Mouse (Mus musculus) heart, adult 2 months (tissue): ENCODE data around the gene Cr2. TPM values are rescaled to one million over a fixed set of nuclear protein-coding genes. Genes with fewer than 3 reads are reported as not detected.
A peak's percentile ranks its signal among the peaks of the same experiment; 100 is the strongest.
"Not testable (repeated sequence)": the region's sequence is repeated elsewhere in the genome, so short reads cannot be mapped to it uniquely, and the experiment has no call there.

Source experiments
- DNase-seq, 2 experiments: peaks; one replicate each; pipeline ENCODE4 v3.0.0; 2021
- H3K27ac ChIP-seq: fragments of 200-600 bp; 2 replicates; pipeline ENCODE4 v1.8.1; 2022
- H3K27me3 ChIP-seq: fragments of 200-500 bp; 2 replicates; pipeline ENCODE4 v1.6.1; 2012; ENCODE audit warnings: mild to moderate bottlenecking, low read length, inconsistent platforms, mixed read lengths; ENCODE audit not compliant: control insufficient read depth, insufficient read depth
- H3K36me3 ChIP-seq: fragments of 200-500 bp; 2 replicates; pipeline ENCODE4 v1.6.1; 2012; ENCODE audit warnings: low read length, inconsistent platforms; ENCODE audit not compliant: control insufficient read depth, insufficient read depth
- H3K4me1 ChIP-seq: fragments of 200-500 bp; 2 replicates; pipeline ENCODE4 v1.6.1; 2011; ENCODE audit warnings: low read length; ENCODE audit not compliant: control insufficient read depth, insufficient read depth
- H3K4me3 ChIP-seq: fragments of 200-600 bp; 2 replicates; pipeline ENCODE4 v1.8.1; 2022
- H3K79me2 ChIP-seq: fragments of 200-500 bp; replicated peaks from 2 replicates; pipeline ENCODE4 v1.6.1; 2012; ENCODE audit warnings: mild to moderate bottlenecking, inconsistent platforms, low read length, moderate library complexity, mixed read lengths; ENCODE audit not compliant: control insufficient read depth, insufficient read depth
- H3K9ac ChIP-seq: fragments of 200-500 bp; 2 replicates; pipeline ENCODE4 v1.6.1; 2012; ENCODE audit warnings: low read depth, mild to moderate bottlenecking, control low read depth, inconsistent platforms, low read length, mixed read lengths
- CTCF ChIP-seq: fragments of 200-600 bp; IDR thresholded peaks from 2 replicates; pipeline ENCODE4 v1.8.1; 2022; ENCODE audit warnings: antibody characterized with exemption, mild to moderate bottlenecking, moderate library complexity
- EP300 ChIP-seq: fragments of 200-500 bp; IDR thresholded peaks from 2 replicates; pipeline ENCODE4 v1.6.1; 2011; ENCODE audit warnings: low read depth, low read length, control low read depth; ENCODE audit not compliant: insufficient read depth
- POLR2A ChIP-seq: fragments of 200-500 bp; IDR thresholded peaks from 2 replicates; pipeline ENCODE4 v1.6.1; 2011; ENCODE audit warnings: mild to moderate bottlenecking, low read depth, low read length, control low read depth; ENCODE audit not compliant: insufficient read depth
- WGBS: fragments of 180-500 bp; shearing (Covaris S2); methylation state at CpG from one replicate; pipeline ENCODE4 v1.1.7; 2018; 5-methylcytosine and 5-hydroxymethylcytosine counted together
- intact Hi-C: fragments of 180-260 bp; cut with DNase I; formaldehyde crosslinking; loops from one replicate; pipeline ENCODE4 v1.15.1; 2025
- long read RNA-seq: library from polyadenylated mRNA; stranded (forward); transcript quantifications from one replicate; pipeline ENCODE4 v2.0.0, GENCODE M21; 2021
- polyA plus RNA-seq: library from polyadenylated mRNA; depleted of rRNA; stranded (reverse); fragments of >200 nt; gene quantifications from 2 replicates; pipeline ENCODE4 v1.2.3, GENCODE M21; 2012; rRNA removed
- total RNA-seq, 2 experiments: library from RNA; stranded (reverse); gene quantifications; 2 replicates each; pipeline ENCODE4 v1.2.3; 2021

The Cr2 gene
- total RNA-seq (under 1 TPM; 0.26 to 0.75 TPM), polyA plus RNA-seq (0.21 and 0.94 TPM in 2 replicates)
- long read RNA-seq, result 0 reads

DNA sequence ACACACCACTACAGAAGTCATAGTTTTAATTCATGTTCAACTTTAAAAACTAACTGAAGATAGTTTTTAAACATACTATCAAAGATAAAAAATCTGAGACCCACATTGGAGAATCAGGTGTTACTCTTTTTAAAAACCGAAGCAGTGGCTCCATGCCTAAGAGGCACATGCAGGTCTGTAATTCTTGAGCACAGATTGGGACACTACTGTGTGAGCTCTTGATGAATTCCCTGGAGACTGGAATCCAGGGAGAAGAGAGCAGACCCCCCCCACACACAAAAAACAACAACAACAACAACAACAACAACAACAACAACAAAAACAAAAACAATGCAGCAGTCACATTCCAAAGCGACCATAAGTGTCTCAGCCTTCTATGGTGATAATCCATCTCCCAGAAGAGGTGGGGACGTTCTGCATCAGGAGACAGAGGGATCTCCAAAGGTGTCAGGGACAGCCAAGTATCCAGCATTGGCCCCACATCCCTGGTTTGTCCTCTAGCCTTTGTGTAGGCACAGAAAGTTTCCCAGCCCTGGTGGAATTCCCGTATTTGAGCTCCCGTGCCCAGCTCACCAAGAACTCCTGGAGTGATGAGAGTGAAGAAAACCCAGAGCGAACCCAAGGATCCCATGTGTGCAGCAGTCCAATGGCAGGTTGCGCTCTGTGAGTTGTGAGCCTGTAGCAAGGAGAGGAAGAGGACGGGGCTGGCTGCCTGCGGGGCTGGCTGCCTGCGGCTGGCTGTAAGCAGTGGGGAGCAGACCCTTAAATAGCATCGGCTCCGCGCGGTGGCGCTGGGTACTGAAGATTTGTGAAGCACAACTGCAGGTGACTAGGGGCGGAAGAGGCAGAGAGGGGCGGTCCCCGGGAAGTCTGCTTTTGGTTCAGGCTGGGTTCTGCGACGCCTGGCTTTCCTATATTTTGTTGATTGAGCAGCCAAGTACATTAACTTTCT lies at the start of gene Cr2:
Cr2 (minus strand) TSS at position 737 of the 952 bp plus-strand sequence.
- H3K9ac ChIP-seq, result no peak within 1 kb of the TSS
- 8% methylated on average over 20 of the region's 20 CpGs for WGBS
- peak; percentile 52 for TF ChIP-seq CTCF
- TF ChIP-seq EP300, result no peak
- no peak within 1 kb of the TSS for H3K4me3 ChIP-seq
- no peaks in the 10 kb centered on the region for H3K79me2 ChIP-seq
- H3K4me1 ChIP-seq, result no peaks in the 10 kb centered on the region
- H3K27ac ChIP-seq, result no peak within 1 kb of the TSS
- no peaks in the 10 kb centered on the region for H3K27me3 ChIP-seq
- peak; percentile 41 to 72 for DNase-seq
- intact Hi-C loops, result no loop called here
- no peaks in the 10 kb centered on the region for H3K36me3 ChIP-seq

DNA sequence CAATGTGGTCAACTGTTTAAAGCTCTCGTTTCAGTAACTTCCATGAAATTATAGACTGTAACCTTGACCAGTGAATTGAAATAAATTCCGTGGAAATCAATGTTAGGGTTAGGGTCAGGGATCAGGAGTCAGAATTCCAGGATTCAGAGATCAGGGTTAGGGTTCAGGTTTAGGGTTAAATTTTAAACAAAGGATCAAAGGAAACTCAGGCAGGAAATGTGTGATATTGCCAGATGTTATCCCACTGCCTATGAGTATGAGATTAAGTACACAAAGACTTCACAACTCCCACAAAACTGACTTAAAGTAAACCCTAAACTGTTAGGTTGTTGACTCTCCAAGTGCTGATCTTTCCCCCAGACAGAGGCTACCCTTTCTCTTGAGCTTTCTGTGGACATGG lies 45.3 kb upstream of the Cr2 start:
- TF ChIP-seq EP300 (no peak), CTCF (no peak), POLR2A (no peak)
- no peaks in the 10 kb centered on the region for H3K36me3 ChIP-seq
- H3K27me3 ChIP-seq, result no peaks in the 10 kb centered on the region
- H3K4me1 ChIP-seq, result no peaks in the 10 kb centered on the region
- H3K79me2 ChIP-seq, result no peaks in the 10 kb centered on the region
- DNase-seq, result no peak
- H3K9ac ChIP-seq, result no peak overlapping the region
- no peak overlapping the region for H3K4me3 ChIP-seq
- WGBS, result 40% methylated on average over 2 of the region's 2 CpGs
- H3K27ac ChIP-seq, result no peak overlapping the region
- intact Hi-C loops, result no loop called here

DNA sequence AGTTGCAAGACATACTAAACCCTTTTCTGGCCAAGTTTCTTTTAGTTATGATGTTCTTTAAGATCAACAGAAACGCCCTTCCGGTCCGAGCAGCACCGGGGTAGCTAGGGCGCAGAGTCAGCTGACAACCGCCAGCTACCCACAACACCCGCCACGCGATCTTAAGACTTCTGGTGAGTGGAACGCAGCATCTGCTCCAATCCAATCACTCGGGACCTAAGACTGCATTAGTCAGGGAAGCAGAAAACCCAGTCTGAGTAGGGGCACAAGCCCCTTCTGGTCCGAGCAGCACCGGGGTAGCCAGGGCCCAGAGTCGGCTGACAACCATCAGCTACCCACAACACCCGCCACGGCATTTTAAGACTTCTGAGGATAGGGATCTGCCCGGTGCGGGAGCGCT lies 36.3 kb upstream of the Cr2 start:
- H3K4me3 ChIP-seq, H3K27ac ChIP-seq, H3K79me2 ChIP-seq, H3K27me3 ChIP-seq, H3K9ac ChIP-seq, DNase-seq, H3K4me1 ChIP-seq, intact Hi-C loops, H3K36me3 ChIP-seq: not testable (repeated sequence)
- WGBS, result 41% methylated on average over 19 of the region's 19 CpGs

DNA sequence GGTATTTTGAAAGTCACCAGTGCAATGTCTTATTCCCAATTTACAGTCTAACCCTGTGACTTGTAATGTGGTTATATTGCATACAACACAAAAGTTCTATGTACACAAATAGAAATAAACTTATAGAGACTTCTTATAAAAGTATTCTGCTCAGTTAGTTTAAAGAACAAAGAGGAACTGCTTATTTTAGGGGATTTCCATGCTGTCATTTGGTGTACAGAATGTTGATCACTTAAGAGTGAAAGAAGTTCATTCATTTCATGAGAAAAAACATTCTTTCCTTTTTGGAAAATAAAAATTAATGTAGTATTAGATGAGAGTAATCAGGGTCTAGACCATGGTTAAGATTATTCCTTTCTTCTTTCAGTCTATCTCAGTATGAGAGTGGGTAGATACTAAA lies 8.2 kb upstream of the Cr2 start:
- Histone ChIP-seq H3K36me3 (no peaks in the 10 kb centered on the region), H3K4me3 (no peak overlapping the region), H3K79me2 (no peaks in the 10 kb centered on the region), H3K9ac (no peak overlapping the region), H3K4me1 (no peaks in the 10 kb centered on the region), H3K27me3 (no peaks in the 10 kb centered on the region), H3K27ac (no peak overlapping the region)
- no peak for DNase-seq
- TF ChIP-seq EP300, result no peak
- TF ChIP-seq CTCF, result no peak
- TF ChIP-seq POLR2A, result no peak
- intact Hi-C loops, result no loop called here

DNA sequence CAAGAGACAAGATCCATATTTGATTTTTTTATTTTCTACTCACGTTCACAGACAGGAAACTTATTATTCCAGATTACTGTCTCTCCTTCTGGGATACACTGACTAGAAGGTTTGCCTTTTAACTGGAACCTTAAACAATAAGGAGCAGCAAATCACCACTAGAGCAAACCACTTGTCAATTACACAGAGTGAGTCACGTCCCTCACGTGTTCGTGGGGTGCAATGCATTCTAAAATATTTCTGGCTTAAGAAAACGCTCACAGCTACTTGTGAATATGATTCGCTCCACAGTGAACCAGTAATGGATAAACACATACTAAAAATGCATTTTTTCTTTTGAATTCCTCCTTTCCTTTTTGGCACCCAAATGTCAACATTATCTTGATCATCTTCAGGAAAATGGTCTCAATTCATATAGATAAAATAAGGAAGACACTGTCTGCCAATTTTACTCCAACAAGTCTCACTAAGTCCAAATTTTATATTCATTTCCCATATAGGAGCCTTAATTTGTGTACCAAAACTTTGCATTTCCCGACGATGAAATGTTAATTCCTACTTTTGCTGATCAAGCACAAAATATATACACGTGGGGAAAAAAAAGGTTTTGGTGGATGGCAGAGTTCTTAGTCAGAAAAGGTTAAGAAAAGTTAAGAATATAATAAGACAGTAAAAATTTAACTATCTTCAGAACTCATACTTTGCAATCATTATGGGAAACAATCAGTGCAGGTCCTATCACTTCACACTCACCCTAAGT lies 11.3 kb downstream of the Cr2 start:
- intact Hi-C loops, result no loop called here
- WGBS, result 71% methylated on average over 9 of the region's 9 CpGs

DNA sequence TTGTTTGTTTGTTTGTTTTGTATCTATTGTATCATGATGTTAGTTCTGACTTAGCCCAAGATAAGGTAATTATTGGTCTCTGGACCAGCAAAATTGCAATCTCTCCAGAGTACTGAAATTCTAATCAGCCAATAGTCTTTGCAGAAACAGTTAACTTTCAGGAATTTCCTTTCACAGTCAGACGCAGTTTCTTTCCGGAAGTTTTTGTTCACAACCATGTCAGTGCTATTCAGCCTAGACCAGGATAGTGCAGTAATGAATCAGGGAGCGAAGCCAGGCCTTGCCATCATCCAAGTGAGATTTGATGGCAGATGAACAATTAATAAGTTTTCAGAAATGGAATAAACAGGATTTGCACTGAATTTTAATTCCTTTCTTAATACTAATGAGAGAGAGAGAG lies 44.4 kb downstream of the Cr2 start:
- Histone ChIP-seq H3K79me2 (no peaks in the 10 kb centered on the region), H3K4me3 (peak overlapping the region; percentile 85), H3K36me3 (peaks cover 18% of the 10 kb centered on the region), H3K27ac (peak overlapping the region; percentile 97), H3K27me3 (no peaks in the 10 kb centered on the region), H3K9ac (peak overlapping the region; percentile 38; the same call in 1 of the 2 replicates), H3K4me1 (no peaks in the 10 kb centered on the region; the same call in 1 of the 2 replicates)
- no peak for DNase-seq
- TF ChIP-seq CTCF (no peak), POLR2A (no peak), EP300 (no peak)
- WGBS, result 29% methylated on average over 3 of the region's 3 CpGs
- intact Hi-C loops, result loop anchor here (5.0 to 10.0 kb wide), 2 partner anchors 135 to 257 kb away; no protein-coding TSS in a partner anchor

More for the DNA sequence above, 11.3 kb downstream of the Cr2 start:
- Histone ChIP-seq H3K4me3 (no peak overlapping the region), H3K79me2 (no peaks in the 10 kb centered on the region), H3K4me1 (no peaks in the 10 kb centered on the region), H3K27me3 (no peaks in the 10 kb centered on the region), H3K36me3 (no peaks in the 10 kb centered on the region), H3K9ac (no peak overlapping the region), H3K27ac (no peak overlapping the region)
- TF ChIP-seq POLR2A (no peak), EP300 (no peak), CTCF (no peak)
- no peak for DNase-seq
